Mouse (Mus musculus) CH12.LX (cell line): ENCODE results near the gene Rasl10a.

ENCODE experiments used
- CHD1 ChIP-seq: IDR thresholded peaks from 2 replicates; pipeline ENCODE4 v1.6.1; 2012; ENCODE audit warnings: low read depth, low read length, improper control_type of control experiment, inconsistent platforms
- CHD2 ChIP-seq: IDR thresholded peaks from 2 replicates; pipeline ENCODE4 v1.6.1; 2011; ENCODE audit warnings: low read length, improper control_type of control experiment
- CTCF ChIP-seq, 2 experiments: IDR thresholded peaks in 1 of 2; conservative IDR thresholded peaks in 1 of 2; 2 replicates each; pipeline ENCODE4 v1.5.1; 2011 to 2012; ENCODE audit warnings: low read depth in 2 of 2, low read length in 2 of 2, improper control_type of control experiment in 1 of 2, inconsistent platforms in 1 of 2, mild to moderate bottlenecking in 1 of 2, moderate library complexity in 1 of 2
- ELF1 ChIP-seq: IDR thresholded peaks from 2 replicates; pipeline ENCODE4 v1.6.1; 2014; ENCODE audit warnings: low read depth, mild to moderate bottlenecking, inconsistent platforms, low read length, improper control_type of control experiment
- EP300 ChIP-seq: IDR thresholded peaks from 2 replicates; pipeline ENCODE4 v1.6.1; 2011; ENCODE audit warnings: low read length, improper control_type of control experiment
- HCFC1 ChIP-seq: IDR thresholded peaks from 2 replicates; pipeline ENCODE4 v1.6.1; 2012; ENCODE audit warnings: low read depth, mild to moderate bottlenecking, inconsistent platforms, low read length, improper control_type of control experiment
- MXI1 ChIP-seq: IDR thresholded peaks from 2 replicates; pipeline ENCODE4 v1.6.1; 2011; ENCODE audit warnings: mild to moderate bottlenecking, low read depth, low read length, improper control_type of control experiment
- PAX5 ChIP-seq: IDR thresholded peaks from 2 replicates; pipeline ENCODE4 v1.6.1; 2012; ENCODE audit warnings: low read length, inconsistent platforms, mixed read lengths
- POLR2A ChIP-seq: IDR thresholded peaks from 2 replicates; pipeline ENCODE4 v1.6.1; 2011; ENCODE audit warnings: low read depth, mild to moderate bottlenecking, improper control_type of control experiment, low read length
- TCF12 ChIP-seq: IDR thresholded peaks from 2 replicates; pipeline ENCODE4 v1.6.1; 2014; ENCODE audit warnings: low read depth, mild to moderate bottlenecking, inconsistent platforms, low read length, improper control_type of control experiment
- UBTF ChIP-seq: IDR thresholded peaks from 2 replicates; pipeline ENCODE4 v1.6.1; 2012; ENCODE audit warnings: low read depth, mild to moderate bottlenecking, inconsistent platforms, low read length, improper control_type of control experiment, moderate library complexity
- ZC3H11A ChIP-seq: IDR thresholded peaks from 2 replicates; pipeline ENCODE4 v1.6.1; 2012; ENCODE audit warnings: low read depth, mild to moderate bottlenecking, inconsistent platforms, low read length, improper control_type of control experiment
- ZMIZ1 ChIP-seq: IDR thresholded peaks from 2 replicates; pipeline ENCODE4 v1.6.1; 2012; ENCODE audit warnings: low read depth, mild to moderate bottlenecking, inconsistent platforms, low read length, improper control_type of control experiment

- no peak for TF ChIP-seq CTCF (conservative IDR thresholded peaks at IDR 0.05 in 1 of 2, IDR thresholded peaks at IDR 0.05 in 1 of 2; ENCODE audit: low read depth in 2 of 2, low read length in 2 of 2)
- TF ChIP-seq POLR2A = no peak
- TF ChIP-seq TCF12 = no peak
- no peak for TF ChIP-seq UBTF
- TF ChIP-seq CHD2 = no peak
- no peak for TF ChIP-seq CHD1
- no peak for TF ChIP-seq HCFC1
- TF ChIP-seq EP300 = no peak
- no peak for TF ChIP-seq ELF1
- no peak for TF ChIP-seq MXI1
- no peak for TF ChIP-seq ZMIZ1
- no peak for TF ChIP-seq ZC3H11A
- TF ChIP-seq PAX5 = no peak
Measured at GRCm38 (mm10) chr11:5052200-5052854, 5.6 kb upstream of the Rasl10a start.
